Mouse (Mus musculus) CD4-positive, CD25-positive, alpha-beta regulatory T cell, adult 9 weeks (primary cell): ENCODE data around the gene Gm9602. TPM values are rescaled to one million over a fixed set of nuclear protein-coding genes. Genes with fewer than 3 reads are reported as not detected.

Source experiments
- polyA plus RNA-seq: library from polyadenylated mRNA; unstranded; fragments of 100-300 nt; shearing (Covaris generic); gene quantifications from one replicate; pipeline ENCODE4 v1.2.1, GENCODE M21; 2017

Gm9602 gene
- polyA plus RNA-seq, result not detected

GRCm38 (mm10) chr14:4776037-4776436 is at the start of gene Gm9602:
Gene Gm9602 (plus strand): TSS chr14:4776337.

Other genes with a start within 250 kb of the Gm9602 start
- not detected for gene Gm3047, start 220.9 kb upstream of the Gm9602 start, polyA plus RNA-seq
- gene Gm8159, start 144.0 kb upstream of the Gm9602 start, polyA plus RNA-seq, result not detected
- gene Gm3239, start 112.1 kb upstream of the Gm9602 start, polyA plus RNA-seq, result 0.19 TPM
- not detected for gene Gm7876, start 67.1 kb upstream of the Gm9602 start, polyA plus RNA-seq
- 3.2 TPM for gene Gm3252, start 49.6 kb upstream of the Gm9602 start, polyA plus RNA-seq
- not detected for gene Gm3269, start 61.8 kb downstream of the Gm9602 start, polyA plus RNA-seq
- 1.2 TPM for gene Gm3264, start 79.2 kb downstream of the Gm9602 start, polyA plus RNA-seq
- gene Gm3278, start 116.1 kb downstream of the Gm9602 start, polyA plus RNA-seq, result not detected
- gene Gm8297, start 207.6 kb downstream of the Gm9602 start, polyA plus RNA-seq, result 0.24 TPM
- not detected for gene Gm3298, start 239.6 kb downstream of the Gm9602 start, polyA plus RNA-seq